Mouse (Mus musculus): Measurements from ENCODE around the gene Prkn. TPM values are rescaled to one million over a fixed set of nuclear protein-coding genes. Genes with fewer than 3 reads are reported as not detected.

Gene Prkn
- total and polyA plus RNA-seq, 3 experiments: 4.5 to 10.6 (median 10.3) TPM

- H3K4me1 ChIP-seq (ENCODE audit: control insufficient read depth, insufficient read depth, low read length): no peaks in the 10 kb centered on the region
- no peak for DNase-seq
- TF ChIP-seq EP300 (IDR thresholded peaks at IDR 0.05; ENCODE audit: insufficient read depth, low read depth, low read length) (no peak), CTCF (IDR thresholded peaks at IDR 0.05) (no peak), POLR2A (IDR thresholded peaks at IDR 0.05; ENCODE audit: insufficient read depth, low read depth, low read length) (no peak)
- no peak overlapping the region for H3K9ac ChIP-seq (ENCODE audit: low read depth, low read length)
- no peaks in the 10 kb centered on the region for H3K79me2 ChIP-seq (replicated peaks; ENCODE audit: control insufficient read depth, insufficient read depth, low read length)
- intact Hi-C loops (cut with DNase I): loop anchor here (5.0 kb wide), 2 partner anchors 315 to 1895 kb away; no protein-coding TSS in a partner anchor
- no peak overlapping the region for H3K4me3 ChIP-seq
- no peaks in the 10 kb centered on the region for H3K27me3 ChIP-seq (ENCODE audit: control insufficient read depth, insufficient read depth, low read length)
- H3K27ac ChIP-seq: no peak overlapping the region
- WGBS: 20% methylated on average over 16 of the region's 16 CpGs
- H3K36me3 ChIP-seq (ENCODE audit: control insufficient read depth, insufficient read depth, low read length): no peaks in the 10 kb centered on the region
Measured at GRCm38 (mm10) chr17:11067076-11067703, 227.0 kb downstream of the Prkn start.

DNA sequence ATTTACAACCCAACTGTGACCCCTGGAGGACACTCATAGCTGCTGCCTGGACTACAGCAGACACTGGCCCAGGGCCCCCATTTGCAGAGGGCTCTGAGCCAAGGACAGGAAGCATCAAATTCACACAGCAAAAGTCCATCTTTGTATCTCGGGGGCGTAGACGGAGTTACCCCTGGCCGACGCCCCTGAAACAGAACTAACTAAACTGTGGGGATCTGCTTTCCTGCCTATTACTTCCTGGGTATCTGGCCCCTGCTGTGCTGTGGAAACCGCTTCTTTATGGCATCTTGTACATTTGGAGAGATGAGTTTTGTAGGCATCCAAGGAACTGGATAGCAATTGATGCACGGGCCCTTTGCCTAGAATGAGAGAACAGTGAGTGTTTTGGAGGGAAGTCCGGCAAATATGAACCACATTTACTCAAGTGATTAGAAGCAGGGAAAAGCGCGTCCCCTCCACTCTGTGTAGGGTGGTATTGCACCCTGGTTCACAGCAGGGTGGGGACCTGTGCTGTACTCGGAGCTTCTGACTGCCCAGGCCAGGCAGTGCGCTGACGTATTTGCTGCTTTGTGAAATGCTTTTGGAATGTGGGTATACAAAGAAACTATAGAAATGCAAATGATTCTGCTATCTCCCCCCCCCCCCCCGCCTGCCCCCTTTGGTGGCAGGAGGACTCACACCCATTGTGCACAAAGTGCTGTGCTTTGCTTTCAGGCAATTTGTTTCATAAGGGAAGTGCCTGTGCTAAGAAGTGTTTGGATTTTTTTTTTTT is 227.7 kb downstream of the Prkn start:
- TF ChIP-seq CTCF (IDR thresholded peaks at IDR 0.05): peak; percentile 76
- no peak for TF ChIP-seq EP300 (IDR thresholded peaks at IDR 0.05; ENCODE audit: insufficient read depth, low read depth, low read length)
- Histone ChIP-seq H3K36me3 (ENCODE audit: control insufficient read depth, insufficient read depth, low read length) (no peaks in the 10 kb centered on the region), H3K79me2 (replicated peaks; ENCODE audit: control insufficient read depth, insufficient read depth, low read length) (no peaks in the 10 kb centered on the region), H3K27ac (no peak overlapping the region), H3K4me1 (ENCODE audit: control insufficient read depth, insufficient read depth, low read length) (no peaks in the 10 kb centered on the region), H3K9ac (ENCODE audit: low read depth, low read length) (no peak overlapping the region), H3K27me3 (ENCODE audit: control insufficient read depth, insufficient read depth, low read length) (no peaks in the 10 kb centered on the region), H3K4me3 (no peak overlapping the region)
- DNase-seq: peak; percentile 44 to 53
- 27% methylated on average over 14 of the region's 14 CpGs for WGBS
- intact Hi-C loops (cut with DNase I): loop anchor here (5.0 kb wide), 2 partner anchors 316 to 1896 kb away; no protein-coding TSS in a partner anchor

DNA sequence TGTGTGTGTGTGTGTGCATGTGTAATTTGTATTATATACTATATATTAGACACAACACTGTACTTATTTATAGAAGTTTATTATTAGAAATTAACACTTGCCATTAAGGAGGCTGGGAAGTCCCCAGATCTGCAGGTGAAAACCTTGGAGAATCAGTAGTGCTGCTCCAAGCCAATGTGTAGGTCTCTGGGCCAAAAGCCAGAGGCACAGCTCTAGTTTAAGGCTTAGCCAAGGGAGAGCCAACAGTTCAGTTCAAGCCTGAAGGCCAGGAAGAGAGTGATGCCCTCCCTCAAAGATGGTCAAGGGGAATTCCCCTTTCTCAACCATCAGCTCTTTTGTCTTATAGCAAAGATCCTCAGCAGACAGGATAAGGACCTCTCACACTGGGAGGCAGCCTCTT is 230.8 kb downstream of the Prkn start:
- Histone ChIP-seq H3K4me3 (no peak overlapping the region), H3K36me3 (ENCODE audit: control insufficient read depth, insufficient read depth, low read length) (no peaks in the 10 kb centered on the region), H3K27me3 (ENCODE audit: control insufficient read depth, insufficient read depth, low read length) (no peaks in the 10 kb centered on the region), H3K79me2 (replicated peaks; ENCODE audit: control insufficient read depth, insufficient read depth, low read length) (no peaks in the 10 kb centered on the region), H3K27ac (no peak overlapping the region), H3K9ac (ENCODE audit: low read depth, low read length) (no peak overlapping the region), H3K4me1 (ENCODE audit: control insufficient read depth, insufficient read depth, low read length) (no peaks in the 10 kb centered on the region)
- intact Hi-C loops (cut with DNase I): no loop called here
- DNase-seq: no peak
- TF ChIP-seq POLR2A (IDR thresholded peaks at IDR 0.05; ENCODE audit: insufficient read depth, low read depth, low read length) (no peak), EP300 (IDR thresholded peaks at IDR 0.05; ENCODE audit: insufficient read depth, low read depth, low read length) (no peak), CTCF (IDR thresholded peaks at IDR 0.05) (no peak)

- no peak overlapping the region for H3K4me3 ChIP-seq
- no peaks in the 10 kb centered on the region for H3K79me2 ChIP-seq (replicated peaks; ENCODE audit: control insufficient read depth, insufficient read depth, low read length)
- intact Hi-C loops (cut with DNase I): no loop called here
- no peaks in the 10 kb centered on the region for H3K27me3 ChIP-seq (ENCODE audit: control insufficient read depth, insufficient read depth, low read length)
- 77% methylated on average over 6 of the region's 6 CpGs for WGBS
- no peak overlapping the region for H3K27ac ChIP-seq
- no peak for DNase-seq
- TF ChIP-seq POLR2A (IDR thresholded peaks at IDR 0.05; ENCODE audit: insufficient read depth, low read depth, low read length) (no peak), CTCF (IDR thresholded peaks at IDR 0.05) (no peak), EP300 (IDR thresholded peaks at IDR 0.05; ENCODE audit: insufficient read depth, low read depth, low read length) (no peak)
- no peaks in the 10 kb centered on the region for H3K4me1 ChIP-seq (ENCODE audit: control insufficient read depth, insufficient read depth, low read length)
- H3K36me3 ChIP-seq (ENCODE audit: control insufficient read depth, insufficient read depth, low read length): no peaks in the 10 kb centered on the region
- H3K9ac ChIP-seq (ENCODE audit: low read depth, low read length): no peak overlapping the region
Measured at GRCm38 (mm10) chr17:11076319-11076903, 236.2 kb downstream of the Prkn start.

GRCm38 (mm10) chr17:11086492-11086891 is 246.3 kb downstream of the Prkn start:
- H3K27ac ChIP-seq: no peak overlapping the region
- WGBS: 85% methylated on average over 1 of the region's 1 CpGs

GRCm38 (mm10) chr17:11087088-11087487 is 246.9 kb downstream of the Prkn start:
- no peaks in the 10 kb centered on the region for H3K27me3 ChIP-seq (ENCODE audit: control insufficient read depth, insufficient read depth, low read length)
- intact Hi-C loops (cut with DNase I): no loop called here
- no peak for DNase-seq
- H3K4me3 ChIP-seq: no peak overlapping the region
- H3K36me3 ChIP-seq (ENCODE audit: control insufficient read depth, insufficient read depth, low read length): no peaks in the 10 kb centered on the region
- WGBS: 77% methylated on average over 5 of the region's 5 CpGs
- no peaks in the 10 kb centered on the region for H3K4me1 ChIP-seq (ENCODE audit: control insufficient read depth, insufficient read depth, low read length)
- H3K79me2 ChIP-seq (replicated peaks; ENCODE audit: control insufficient read depth, insufficient read depth, low read length): no peaks in the 10 kb centered on the region
- no peak overlapping the region for H3K27ac ChIP-seq
- TF ChIP-seq EP300 (IDR thresholded peaks at IDR 0.05; ENCODE audit: insufficient read depth, low read depth, low read length) (no peak), POLR2A (IDR thresholded peaks at IDR 0.05; ENCODE audit: insufficient read depth, low read depth, low read length) (no peak), CTCF (IDR thresholded peaks at IDR 0.05) (no peak)
- no peak overlapping the region for H3K9ac ChIP-seq (ENCODE audit: low read depth, low read length)

More at GRCm38 (mm10) chr17:11086492-11086891, 246.3 kb downstream of the Prkn start:
- DNase-seq: no peak
- TF ChIP-seq EP300 (IDR thresholded peaks at IDR 0.05; ENCODE audit: insufficient read depth, low read depth, low read length): no peak
- no peak overlapping the region for H3K4me3 ChIP-seq
- no peaks in the 10 kb centered on the region for H3K4me1 ChIP-seq (ENCODE audit: control insufficient read depth, insufficient read depth, low read length)
- no peak overlapping the region for H3K9ac ChIP-seq (ENCODE audit: low read depth, low read length)
- H3K79me2 ChIP-seq (replicated peaks; ENCODE audit: control insufficient read depth, insufficient read depth, low read length): no peaks in the 10 kb centered on the region
- intact Hi-C loops (cut with DNase I): no loop called here
- no peaks in the 10 kb centered on the region for H3K27me3 ChIP-seq (ENCODE audit: control insufficient read depth, insufficient read depth, low read length)
- no peaks in the 10 kb centered on the region for H3K36me3 ChIP-seq (ENCODE audit: control insufficient read depth, insufficient read depth, low read length)
